Mouse (Mus musculus): ENCODE measurements around the gene Cnn3.

Cnn3 gene

DNA sequence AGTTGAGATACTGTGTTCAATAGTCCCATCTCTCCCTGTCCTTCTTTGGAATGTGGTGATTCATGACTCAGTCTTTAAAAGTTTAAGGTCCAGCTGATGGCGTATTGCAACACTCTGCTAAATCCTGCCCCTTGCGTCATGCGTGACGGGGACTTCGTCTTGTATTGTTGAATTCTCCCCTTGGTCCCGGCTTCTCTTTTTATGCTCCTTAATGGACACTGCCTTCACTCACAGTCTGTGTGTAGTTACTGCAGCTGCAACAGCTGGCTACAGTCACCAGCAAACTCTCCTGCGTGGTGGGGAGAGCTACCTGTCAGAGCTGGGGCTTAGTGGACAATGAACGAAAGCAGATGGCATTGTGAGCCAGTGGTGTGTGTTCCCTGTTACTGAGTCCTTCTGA is 23.2 kb downstream of the Cnn3 start:
- DNase-seq (ENCODE audit: low read depth, low spot score), result no peak

DNA sequence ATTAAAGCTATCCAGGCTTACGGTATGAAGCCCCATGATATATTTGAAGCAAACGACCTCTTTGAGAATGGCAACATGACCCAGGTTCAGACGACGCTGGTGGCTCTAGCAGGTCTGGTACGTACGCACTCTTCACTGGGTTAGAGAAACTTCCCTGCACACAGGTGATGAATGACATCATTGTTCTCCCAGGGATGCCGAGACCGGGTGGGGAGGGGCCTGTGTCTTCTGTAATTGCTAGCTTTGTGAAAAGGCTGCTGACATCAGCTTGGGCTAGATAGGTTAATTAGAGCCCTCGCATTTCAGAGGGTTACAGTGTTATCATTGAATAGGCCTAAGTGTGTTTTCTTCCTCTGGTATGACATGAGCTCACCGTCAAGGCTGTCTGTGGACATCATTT is 25.1 kb downstream of the Cnn3 start:
- DNase-seq (ENCODE audit: low read depth, low spot score), result no peak

DNA sequence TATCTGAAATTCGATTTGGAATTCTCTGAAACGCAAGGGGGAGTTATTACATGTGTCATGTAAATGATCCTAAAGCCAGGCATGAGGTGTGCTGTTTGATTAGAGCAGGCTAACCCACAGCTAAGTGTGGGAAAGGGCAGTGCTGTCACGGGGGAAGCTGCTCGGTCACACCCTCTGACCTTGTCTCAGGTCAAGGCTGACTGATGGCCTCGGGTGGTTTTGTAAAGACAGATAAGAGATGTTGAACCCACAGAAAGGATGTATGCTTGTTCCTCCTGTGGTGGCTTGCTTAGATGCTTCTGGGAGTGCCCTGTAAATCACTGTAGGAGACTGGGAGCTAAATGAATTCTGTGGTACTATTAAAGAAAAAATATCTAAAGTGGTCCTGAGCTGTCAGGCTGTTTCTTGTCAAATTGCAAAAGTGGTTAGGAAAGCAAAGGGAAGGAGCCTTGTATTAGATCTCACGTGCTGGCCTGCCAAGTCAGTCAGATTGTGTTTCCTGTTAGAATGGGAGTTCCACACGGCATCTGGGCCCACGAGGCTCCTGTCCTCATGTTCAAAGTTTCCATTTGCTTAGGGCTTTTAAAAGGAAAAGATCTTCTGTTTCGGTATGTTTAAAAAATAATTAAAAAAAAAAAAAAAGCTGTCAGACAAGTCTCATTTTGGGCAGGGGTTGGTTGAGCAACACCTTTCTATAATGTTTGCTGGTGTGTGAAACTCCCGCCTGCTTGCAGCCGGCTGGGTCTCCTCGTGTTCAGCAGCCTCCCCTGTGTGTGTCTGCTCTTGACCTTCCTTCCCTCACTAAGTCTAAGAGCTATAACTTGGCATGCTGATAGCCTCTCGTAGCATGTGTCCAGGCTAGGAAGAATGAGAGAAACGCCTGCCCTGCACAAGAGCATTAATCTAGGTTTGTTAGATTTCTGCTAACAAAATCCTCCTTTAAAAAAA is 32.5 kb downstream of the Cnn3 start:
- DNase-seq (ENCODE audit: low read depth, low spot score), result no peak

DNA sequence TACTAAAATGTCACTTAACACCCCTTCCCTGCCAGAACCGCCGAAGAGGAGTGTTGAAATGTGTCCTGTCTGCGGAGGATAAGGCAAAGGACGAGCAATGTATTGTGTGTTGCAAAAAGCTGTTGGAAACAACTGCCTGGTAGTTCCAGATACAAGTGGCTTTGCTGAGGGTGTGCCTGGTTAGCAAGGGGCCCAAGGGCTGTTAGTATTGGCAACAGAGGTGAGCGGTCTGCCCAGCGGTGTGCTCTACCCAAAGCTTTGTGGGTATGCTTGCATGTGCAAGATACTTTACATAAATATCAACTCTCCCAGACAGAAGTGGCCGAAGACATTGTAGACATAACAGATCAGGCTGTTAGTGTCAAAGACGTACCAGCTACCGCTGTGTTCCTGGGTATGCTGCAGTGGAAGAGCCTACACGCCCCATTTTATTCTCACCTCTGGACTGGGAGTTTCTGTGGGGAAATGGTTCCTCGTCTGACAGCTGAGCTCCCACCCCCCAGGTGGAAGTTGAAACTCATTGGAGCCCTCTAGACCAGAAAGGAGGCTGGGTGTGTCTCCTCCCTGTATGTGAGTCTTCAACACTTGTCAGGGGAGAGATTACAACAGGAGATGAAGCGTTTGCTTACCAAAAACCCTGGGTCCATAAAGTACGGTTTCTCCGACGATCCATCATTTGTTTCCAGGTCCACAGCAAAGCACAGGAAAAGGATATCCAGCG is 34.3 kb downstream of the Cnn3 start:
- DNase-seq (ENCODE audit: low read depth, low spot score), result no peak

DNA sequence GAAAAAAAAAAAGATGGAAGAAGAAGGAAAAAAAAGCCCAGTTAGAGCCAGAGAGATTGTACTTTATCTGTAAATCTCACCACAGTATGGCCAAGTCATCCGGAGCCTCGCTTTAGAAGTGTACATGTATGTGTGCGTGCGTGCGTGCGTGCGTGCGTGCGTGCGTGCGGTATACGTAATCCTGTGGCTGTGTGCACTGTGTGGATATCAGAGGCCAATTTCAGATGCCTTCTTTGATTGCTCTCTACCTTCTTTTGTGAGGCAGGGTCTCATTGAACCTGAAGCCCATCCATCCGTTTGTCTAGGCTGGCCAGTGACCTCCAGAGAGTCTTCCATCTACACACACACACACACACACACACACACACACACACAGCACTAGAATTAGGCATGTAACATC is 35.2 kb downstream of the Cnn3 start:
- DNase-seq (ENCODE audit: low read depth, low spot score), result no peak

DNA sequence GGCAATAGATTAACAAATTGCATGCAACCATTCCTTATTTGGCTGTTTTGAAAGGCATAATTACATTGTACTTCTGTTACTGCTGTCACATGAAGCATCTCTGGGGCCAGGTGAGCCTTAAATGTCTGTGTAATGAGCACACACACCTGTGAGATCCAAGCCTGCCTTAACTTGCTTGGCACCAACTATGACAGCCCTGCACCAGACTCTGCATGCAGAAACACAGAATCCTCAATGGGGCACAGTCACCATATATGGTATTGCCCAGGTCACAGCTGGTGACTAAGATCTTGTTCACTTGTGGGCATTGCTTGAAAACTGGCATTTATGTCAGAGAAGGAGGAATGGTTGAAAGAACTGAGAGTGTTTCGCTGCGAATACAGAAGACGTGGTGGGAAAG is 36.5 kb downstream of the Cnn3 start:
- DNase-seq (ENCODE audit: low read depth, low spot score), result no peak

DNA sequence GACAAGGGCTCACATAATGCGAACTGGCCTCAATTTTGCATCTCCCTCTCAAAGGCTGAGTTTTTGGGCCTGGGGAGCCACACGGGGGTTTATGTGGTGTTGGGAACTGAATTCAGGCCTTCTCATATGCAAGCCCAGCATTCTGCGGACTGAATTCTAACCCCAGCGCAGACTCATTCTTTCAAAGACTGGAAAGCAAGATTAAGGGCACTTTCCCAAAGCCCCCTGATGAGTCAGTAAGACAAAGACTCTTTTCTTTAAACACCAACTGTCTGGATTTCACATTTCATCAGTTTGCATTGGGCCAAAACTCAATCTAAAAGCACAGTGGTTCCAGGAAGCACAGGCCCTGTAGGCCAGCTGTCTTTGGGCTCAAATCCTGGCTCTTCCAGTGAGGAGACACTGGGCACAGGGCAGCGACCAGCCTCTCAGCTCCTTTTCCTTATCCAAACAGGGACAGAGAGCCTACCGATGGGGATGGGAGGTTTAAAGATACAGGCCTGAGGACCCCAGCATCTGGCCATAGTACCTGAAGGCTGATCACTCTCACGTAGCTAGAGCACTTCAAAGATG is 38.5 kb downstream of the Cnn3 start:
- DNase-seq (ENCODE audit: low read depth, low spot score), result no peak

DNA sequence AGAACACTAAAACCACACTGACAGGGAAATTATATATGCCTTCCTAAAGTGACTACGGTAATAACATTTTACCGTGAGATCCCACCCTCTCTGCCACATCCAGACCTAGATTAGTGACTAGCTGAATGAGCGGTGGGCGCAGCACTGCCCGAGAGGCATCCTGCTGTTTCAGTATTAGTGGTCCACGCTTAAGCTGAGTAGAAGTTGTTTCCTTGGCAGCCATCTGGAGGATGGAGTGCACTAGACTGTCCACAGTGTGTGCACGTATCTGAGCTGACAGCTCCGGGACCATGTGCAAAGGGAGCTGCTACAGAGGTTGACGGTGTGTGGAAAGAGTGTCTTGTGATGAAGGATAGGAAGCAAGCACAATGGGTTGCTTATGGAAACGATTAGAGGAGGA is 39.5 kb downstream of the Cnn3 start:
- no peak for DNase-seq (ENCODE audit: low read depth, low spot score)

DNA sequence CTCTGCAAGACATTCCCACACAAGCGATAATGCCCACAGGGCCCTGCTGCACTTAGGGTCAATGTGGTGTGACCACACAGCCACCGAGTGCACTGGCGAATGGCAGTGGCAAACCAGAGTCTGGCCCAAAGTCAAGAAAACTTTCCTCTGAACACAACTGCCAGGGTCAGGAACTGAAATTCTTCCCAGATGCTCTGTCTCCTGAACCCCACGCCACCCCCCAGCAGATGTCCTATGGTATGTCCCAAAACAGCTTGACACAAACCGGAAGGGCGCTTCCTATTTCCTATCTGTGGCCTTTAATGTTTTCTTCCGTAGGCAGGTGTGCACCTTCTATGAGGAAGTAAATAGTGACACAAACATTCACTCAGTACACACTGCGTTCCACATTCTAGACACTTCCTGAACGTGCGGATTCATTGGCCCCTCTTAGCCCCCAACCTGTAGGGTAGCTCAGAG is 40.8 kb downstream of the Cnn3 start:
- DNase-seq (ENCODE audit: low read depth, low spot score), result no peak

DNA sequence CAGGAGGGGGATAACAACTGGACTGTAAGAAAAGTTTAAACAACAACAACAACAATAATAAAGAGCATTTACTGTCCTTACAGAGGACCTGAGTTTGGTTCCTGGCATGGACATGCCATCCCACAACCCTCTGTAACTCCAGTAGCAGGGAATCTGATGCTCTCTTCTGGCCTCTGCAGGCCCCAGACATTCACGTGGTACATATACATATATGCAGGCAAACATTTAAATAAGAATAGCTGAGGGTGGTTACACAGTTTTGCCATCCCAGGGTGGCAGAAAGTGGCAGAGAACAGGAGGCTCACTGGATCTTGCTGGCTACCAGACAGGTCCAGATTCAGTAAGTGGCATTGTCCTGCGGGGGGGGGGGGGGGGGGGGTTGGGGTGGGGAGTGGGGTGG is 41.8 kb downstream of the Cnn3 start:
- DNase-seq (ENCODE audit: low read depth, low spot score), result no peak

DNA sequence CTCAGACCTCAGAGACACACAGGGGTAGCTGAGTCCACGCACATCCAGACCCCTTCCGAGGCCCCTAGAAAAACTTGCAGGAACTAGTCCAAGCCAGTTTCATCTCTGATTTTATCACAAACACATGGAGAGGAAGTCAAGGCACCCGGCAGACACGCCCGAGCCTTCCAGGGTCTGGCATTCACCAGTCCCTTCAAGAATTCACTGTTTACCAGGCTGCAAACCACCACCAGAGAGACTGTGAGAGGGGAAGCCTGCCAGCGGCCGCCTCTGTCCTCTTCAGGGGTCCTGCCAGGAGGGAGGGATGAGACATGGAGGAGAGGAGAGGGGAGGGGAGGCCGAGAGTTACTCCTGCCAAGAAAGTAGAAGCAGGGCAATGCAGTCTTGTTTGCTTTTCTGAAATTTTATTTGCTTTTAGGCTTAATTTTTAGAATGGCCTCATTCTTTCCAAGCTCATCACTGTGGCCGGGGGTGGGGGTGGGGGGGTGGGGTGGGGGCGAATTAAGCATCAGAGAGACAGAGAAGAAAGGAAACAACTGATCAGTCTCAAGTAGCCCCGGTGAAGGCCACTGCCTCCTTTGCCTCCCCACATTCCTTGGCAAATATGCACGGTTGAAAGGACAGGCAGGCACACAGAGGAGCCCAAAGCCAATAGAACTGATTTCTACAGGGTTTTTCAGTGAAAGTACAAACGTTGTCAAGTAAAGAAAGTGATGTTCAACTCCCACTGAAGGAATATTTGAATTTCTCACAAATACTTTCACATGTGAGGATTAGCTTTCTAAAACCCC is 43.1 kb downstream of the Cnn3 start:
- DNase-seq (ENCODE audit: low read depth, low spot score), result no peak

DNA sequence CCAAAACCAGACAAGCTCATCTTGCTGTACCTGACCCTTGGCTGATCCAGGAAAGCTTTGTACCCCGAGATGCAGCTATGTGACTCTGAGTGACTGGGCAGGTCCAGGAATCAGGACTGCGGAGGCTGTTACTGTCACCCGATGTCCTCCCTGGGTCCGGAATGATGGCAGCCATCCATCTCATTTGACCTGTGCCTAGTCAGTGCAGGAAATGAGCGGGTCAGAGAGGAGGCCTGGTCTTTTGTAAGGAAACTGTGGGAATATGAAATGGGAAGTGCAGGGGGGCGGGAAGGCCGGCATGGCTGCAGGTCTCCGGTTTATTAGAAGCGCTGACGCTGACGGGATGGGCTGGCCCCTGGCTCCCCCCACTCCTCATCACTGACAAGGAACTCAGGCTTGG is 45.4 kb downstream of the Cnn3 start:
- no peak for DNase-seq (ENCODE audit: low read depth, low spot score)

DNA sequence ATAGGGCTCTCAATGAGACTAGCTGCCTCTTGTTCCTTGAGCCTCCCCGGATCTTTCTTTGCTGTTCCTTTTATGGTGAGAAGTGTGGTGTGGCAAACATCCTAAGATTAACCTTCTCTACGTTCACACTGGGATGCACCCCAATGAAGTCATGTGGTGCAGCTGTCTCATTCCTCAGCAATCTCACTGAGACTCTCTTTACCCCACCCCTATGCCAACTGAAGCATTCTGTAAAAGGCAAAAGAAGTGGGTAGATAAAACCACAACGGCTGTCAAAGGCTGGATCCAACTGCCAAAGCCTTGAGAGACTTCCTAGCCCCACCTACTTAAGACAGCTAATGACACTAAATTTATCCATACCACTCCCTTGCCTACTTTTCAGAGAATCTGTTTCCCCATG is 48.4 kb downstream of the Cnn3 start:
- DNase-seq (ENCODE audit: low read depth, low spot score), result no peak

DNA sequence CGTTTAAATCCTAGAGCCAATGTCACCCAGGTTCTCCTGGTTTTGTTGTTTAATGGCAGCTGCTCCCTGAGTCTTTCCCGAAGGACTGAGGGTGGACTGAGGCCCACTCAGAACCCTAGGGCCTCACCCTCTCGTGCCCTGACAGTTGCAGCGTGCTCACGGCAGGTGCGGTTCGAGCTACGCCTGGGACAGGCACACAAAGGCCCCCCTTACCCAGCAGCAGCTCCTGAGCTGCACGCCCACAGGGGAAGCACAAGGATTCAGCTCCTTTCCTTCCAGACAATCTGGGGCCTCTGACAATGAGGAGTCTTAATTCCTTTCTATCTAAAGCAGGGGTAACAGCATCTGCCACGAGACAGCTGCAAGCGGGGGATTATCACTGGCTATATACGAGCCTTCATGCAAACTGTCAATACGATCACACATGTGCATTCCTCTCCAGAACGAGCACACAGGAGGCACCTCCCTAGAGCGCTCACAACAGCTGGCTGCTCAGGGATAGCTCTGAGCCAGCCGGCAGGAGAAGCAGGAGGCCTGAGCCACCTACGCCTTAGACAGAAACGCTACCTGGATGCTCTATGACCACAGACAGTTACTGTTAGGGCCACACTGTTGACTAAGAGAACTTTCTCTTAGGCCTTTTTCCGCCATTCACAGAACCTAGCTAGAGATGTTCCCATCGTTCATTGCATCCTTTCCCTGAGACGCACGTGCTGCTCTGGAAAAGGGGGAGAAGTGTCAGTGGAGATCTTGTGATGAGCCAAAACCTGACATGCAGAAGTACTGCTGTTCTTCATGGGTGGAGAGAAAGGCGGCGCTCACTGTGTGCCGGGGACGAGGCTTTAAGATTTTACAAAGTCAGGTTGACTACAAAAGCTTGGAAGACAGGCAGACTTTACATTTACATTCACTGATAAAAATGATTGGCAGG is 54.0 kb downstream of the Cnn3 start:
- no peak for DNase-seq (ENCODE audit: low read depth, low spot score)

DNA sequence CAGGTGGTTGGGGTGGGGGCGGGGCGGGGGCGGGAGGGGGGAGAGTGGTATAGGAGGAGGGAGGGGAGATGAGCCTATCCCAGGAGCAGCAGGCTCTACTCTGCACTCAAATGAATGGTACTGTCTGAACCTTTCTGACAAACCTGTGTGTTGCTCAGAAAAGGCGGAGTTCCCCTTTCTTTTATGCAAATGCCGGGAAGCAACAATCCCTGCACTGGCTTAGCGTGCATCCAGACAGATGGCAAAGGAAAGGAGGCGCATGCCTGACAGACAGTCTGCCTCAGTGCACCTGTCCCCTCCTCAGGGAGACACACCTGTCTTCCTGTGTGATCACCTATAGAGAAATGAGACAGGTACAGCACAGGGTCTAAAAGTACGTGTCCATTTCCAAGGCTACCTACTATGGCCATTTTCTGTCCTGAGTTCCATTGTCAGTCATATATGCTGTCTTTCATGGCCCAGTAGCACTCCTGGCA is 54.7 kb downstream of the Cnn3 start:
- no peak for DNase-seq (ENCODE audit: low read depth, low spot score)

DNA sequence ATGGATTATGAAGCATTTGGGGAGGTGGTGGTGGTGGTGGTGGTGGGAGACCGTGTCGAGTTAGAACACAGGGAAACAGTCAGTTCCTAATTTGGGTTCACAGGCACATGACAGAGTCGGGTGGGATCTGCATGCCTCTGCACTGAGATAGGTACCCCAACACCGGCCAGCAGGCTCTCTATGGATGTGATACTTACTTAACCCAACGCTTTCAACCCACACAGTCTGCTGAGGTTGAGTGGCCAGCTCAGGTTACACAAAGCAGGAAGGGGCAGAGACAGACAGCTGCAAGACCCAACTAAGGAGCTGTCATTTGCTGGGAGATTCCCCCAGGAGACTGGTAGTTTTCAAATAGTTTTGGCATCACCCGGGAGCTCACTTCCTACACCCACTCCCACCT is 55.3 kb downstream of the Cnn3 start:
- no peak for DNase-seq (ENCODE audit: low read depth, low spot score)

DNA sequence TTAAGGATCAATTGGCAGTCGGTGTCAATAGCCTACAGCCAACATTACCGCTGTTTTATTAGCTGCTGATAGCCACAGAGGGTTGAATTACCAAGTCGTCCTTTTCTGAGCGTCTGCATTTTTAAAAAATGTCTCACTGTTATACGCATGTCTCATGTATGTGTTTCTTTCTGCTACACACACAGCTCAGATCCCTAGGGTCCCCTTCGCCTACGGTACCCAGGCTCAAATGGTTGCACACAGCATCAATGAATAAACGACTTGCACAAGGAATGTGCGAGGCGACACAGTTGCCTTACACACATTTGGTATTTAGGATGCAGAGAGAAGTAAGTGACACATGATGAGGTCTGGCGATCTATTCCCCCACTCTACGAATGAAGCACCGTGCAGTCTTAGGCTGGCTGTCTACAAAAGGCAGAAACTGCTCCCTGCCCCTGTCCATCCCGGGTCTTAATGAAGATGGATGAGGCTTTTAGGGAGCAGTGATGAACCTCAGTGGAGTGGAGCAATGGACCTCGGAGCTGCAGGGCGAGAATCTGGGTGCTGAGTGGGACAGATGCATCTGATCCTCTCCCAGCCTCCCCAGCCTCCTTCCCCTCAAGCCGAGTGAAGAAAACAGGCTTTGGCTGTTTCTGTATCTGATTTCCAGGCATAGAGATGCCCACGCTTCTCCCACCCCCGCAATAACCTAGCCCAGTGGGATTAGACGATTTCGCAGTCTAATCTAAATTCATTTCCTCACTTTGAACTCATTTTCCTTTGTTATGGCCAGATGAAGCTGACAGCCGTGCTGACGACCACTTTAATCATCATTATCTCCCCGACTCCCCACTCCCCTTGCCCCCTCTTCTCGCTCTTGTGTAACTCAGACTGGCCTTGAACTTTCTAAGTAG is 57.2 kb downstream of the Cnn3 start:
- DNase-seq (ENCODE audit: low read depth, low spot score), result no peak

DNA sequence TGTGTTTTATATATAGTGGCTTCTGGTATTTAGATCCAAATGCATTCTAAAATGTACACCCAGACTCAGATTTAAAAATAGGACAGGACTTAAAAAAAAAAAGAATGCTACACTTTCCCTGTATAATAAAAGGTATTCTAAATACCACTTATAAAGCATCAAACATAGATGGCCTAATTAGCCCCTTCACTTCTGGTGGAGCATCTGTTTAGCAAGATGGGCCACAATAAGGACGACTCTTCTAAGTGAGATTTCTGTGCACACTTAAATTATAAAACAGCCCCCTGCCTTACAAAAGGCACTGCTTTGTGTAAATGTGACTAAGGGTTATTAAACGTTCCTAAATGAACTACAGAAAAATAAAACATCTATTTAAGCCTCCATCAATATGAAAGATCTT is 58.9 kb downstream of the Cnn3 start:
- no peak for DNase-seq (ENCODE audit: low read depth, low spot score)

DNA sequence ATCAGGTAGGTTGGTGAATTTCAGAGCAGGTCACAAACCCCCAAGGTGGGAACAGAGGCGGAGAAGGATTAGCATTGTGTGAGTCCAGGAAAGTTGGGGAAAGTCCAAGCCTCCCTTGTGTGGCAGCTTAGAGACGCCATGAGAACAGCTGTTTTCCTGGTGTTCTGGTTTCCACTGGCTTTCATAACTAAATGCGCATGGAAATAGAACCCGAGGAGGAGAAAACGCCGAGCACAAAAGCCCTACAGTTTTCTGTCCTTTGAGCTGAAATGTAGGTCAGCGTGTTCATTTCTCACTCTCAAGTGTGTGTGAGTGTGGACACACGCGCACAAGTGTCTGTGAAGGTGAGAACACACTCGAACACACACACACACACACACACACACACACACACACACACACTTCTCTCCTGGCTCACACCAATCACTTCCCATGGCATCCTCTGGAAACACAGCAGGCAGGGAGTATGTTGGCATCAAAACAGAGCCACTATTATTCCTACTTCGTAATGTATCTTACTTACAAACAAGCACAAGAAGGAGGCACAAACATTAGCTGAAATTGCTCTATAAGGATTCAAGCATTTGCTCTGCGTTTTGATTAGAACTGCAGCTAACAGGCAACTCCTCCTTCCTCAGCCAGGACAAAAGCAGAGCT is 63.3 kb downstream of the Cnn3 start:
- DNase-seq (ENCODE audit: low read depth, low spot score), result no peak

All from telencephalon, adult 2 months (tissue).